Mouse (Mus musculus): ENCODE measurements around the gene Ext2.

Ext2 gene

GRCm38 (mm10) chr2:93619208-93619849, 203.0 kb downstream of the Ext2 start:
- DNase-seq (ENCODE audit: low read depth) = no peak

DNA sequence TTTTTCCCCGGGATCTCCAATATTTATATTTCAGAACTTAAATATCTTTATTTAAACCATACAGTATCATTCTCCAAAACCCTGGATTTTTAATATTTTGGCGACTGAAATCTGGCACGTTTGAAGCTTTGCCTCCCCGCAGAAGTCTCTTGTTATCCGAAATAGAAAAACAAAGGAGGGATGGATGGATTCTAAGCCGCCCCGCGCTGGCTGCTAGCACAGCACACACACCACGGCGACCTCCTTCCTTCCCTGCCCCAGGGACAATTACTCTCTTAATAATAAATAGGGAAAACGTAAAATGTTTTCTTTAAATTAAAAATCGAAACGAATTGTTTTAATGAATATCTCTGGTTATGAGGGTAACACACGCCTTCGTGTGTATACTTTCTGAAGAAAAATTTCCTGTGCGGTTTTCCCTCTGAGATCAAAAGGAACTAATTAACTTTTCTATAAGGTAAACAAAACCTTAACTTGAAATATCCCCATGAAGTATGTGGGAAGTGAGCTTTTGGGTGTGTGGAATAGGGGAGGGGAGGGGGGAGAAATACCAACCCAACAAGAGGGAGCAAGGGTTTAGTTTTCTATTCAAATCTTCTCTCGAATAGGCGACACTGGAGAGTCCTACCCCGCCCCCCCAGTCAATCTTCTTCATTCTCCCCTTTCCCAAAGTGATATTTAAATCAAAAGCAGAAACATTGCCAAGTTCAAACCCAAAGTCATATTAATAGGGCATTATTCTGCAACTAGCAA, 203.7 kb downstream of the Ext2 start:
- DNase-seq (ENCODE audit: low read depth) = no peak

- no peak for DNase-seq (ENCODE audit: low read depth)
Measured at GRCm38 (mm10) chr2:93615845-93616689, 206.3 kb downstream of the Ext2 start.

GRCm38 (mm10) chr2:93613020-93613419, 209.3 kb downstream of the Ext2 start:
- DNase-seq (ENCODE audit: low read depth) = no peak
